Mouse (Mus musculus) neural tube, embryonic 11.5 days (tissue): ENCODE measurements around the gene Sh3pxd2a. TPM values are rescaled to one million over a fixed set of nuclear protein-coding genes. Genes with fewer than 3 reads are reported as not detected.

Experiments used
- ATAC-seq: fragments of 200-750 bp; cut with Nextera tagmentation; 2 replicates; pipeline ENCODE4 v1.8.0; 2017; ENCODE audit warnings: moderate number of reproducible peaks, mild to moderate bottlenecking, moderate TSS enrichment, moderate library complexity; ENCODE audit not compliant: insufficient read depth, low FRiP score, low TSS enrichment
- DNase-seq: peaks from one replicate; pipeline ENCODE4 v3.0.0-alpha.2; 2015; ENCODE audit warnings: low spot score
- H3K27ac ChIP-seq: fragments of 300-500 bp; sonication (generic); 2 replicates; pipeline ENCODE4 v1.5.1; 2014; ENCODE audit warnings: low read depth, mild to moderate bottlenecking, low read length
- H3K27me3 ChIP-seq: fragments of 300-500 bp; sonication (generic); 2 replicates; pipeline ENCODE4 v1.6.1; 2014; ENCODE audit warnings: mild to moderate bottlenecking, low read length, mixed read lengths; ENCODE audit not compliant: control insufficient read depth, insufficient read depth
- H3K36me3 ChIP-seq: fragments of 300-500 bp; sonication (generic); 2 replicates; pipeline ENCODE4 v1.6.1; 2014; ENCODE audit warnings: mild to moderate bottlenecking, low read length, moderate library complexity, mixed read lengths; ENCODE audit not compliant: control insufficient read depth, insufficient read depth
- H3K4me1 ChIP-seq: fragments of 300-500 bp; sonication (generic); 2 replicates; pipeline ENCODE4 v1.6.1; 2014; ENCODE audit warnings: low read length, mixed read lengths; ENCODE audit not compliant: control insufficient read depth, insufficient read depth
- H3K4me2 ChIP-seq: fragments of 300-500 bp; sonication (generic); 2 replicates; pipeline ENCODE4 v1.6.1; 2014; ENCODE audit warnings: low read depth, mild to moderate bottlenecking, moderate library complexity
- H3K4me3 ChIP-seq: fragments of 300-500 bp; sonication (generic); 2 replicates; pipeline ENCODE4 v1.5.1; 2014; ENCODE audit warnings: low read depth, low read length
- H3K9ac ChIP-seq: fragments of 300-500 bp; sonication (generic); 2 replicates; pipeline ENCODE4 v1.6.1; 2014; ENCODE audit warnings: mild to moderate bottlenecking, low read length
- H3K9me3 ChIP-seq: fragments of 300-500 bp; sonication (generic); 2 replicates; pipeline ENCODE4 v1.6.1; 2016; ENCODE audit warnings: low read length; ENCODE audit not compliant: control insufficient read depth
- WGBS: fragments of 180-500 bp; shearing (Covaris S2); extraction: QIAGEN DNeasy Blood & Tissue Kit; methylation state at CpG from one replicate; pipeline ENCODE4 v1.1.7; 2014; 5-methylcytosine and 5-hydroxymethylcytosine counted together
- polyA plus RNA-seq: library from polyadenylated mRNA; unstranded; fragments of >200 nt; fragmentation: Nextera tagmentation; extraction: Ambion mirVana; gene quantifications from 2 replicates; pipeline ENCODE4 v1.2.1, GENCODE M21; 2014

The Sh3pxd2a gene
- polyA plus RNA-seq, 1 experiment from 2014 or later: 4.7 TPM

DNA sequence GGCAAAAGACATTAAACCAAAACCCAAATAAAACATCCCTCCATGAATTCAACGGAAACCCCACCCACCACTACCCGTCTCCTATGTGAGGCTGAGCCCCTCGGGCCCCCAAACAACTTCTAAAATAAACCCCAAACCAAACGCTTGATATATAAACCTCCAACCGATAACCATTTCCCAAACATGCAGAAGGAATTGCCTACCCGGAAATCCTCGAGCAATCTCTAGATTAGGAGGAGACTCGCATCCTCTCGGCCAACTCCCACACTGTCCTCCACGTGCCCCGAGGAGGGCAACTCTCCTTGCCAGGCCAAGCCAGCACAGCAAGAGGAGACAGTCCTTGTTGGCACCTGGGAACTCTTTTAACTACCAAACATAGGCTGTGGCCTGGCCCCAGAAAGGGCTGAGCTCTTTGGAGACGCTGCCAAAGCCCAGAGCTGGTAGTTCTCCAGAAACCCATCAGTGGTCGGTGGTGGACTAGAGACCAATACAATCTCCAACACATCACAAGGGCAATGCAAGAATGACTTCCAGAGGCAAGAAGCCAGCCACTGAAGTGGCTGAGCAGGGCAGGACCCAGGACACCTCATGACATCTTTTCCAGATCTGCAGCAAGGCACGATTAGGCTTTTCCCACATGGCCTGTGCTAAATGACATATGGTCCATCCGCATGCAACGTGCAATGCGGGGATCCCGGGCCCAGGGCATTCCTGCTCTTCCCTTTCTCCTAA, 198.0 kb downstream of the Sh3pxd2a start:
- Histone ChIP-seq H3K4me3 (no peak overlapping the region), H3K36me3 (peaks cover 11% of the 10 kb centered on the region), H3K27me3 (no peaks in the 10 kb centered on the region), H3K9ac (no peak overlapping the region), H3K9me3 (no peaks in the 10 kb centered on the region), H3K4me1 (no peaks in the 10 kb centered on the region), H3K27ac (no peak overlapping the region), H3K4me2 (no peak overlapping the region)
- DNase-seq (no peak), ATAC-seq (no peak)
- 94% methylated on average over 18 of the region's 18 CpGs for WGBS

DNA sequence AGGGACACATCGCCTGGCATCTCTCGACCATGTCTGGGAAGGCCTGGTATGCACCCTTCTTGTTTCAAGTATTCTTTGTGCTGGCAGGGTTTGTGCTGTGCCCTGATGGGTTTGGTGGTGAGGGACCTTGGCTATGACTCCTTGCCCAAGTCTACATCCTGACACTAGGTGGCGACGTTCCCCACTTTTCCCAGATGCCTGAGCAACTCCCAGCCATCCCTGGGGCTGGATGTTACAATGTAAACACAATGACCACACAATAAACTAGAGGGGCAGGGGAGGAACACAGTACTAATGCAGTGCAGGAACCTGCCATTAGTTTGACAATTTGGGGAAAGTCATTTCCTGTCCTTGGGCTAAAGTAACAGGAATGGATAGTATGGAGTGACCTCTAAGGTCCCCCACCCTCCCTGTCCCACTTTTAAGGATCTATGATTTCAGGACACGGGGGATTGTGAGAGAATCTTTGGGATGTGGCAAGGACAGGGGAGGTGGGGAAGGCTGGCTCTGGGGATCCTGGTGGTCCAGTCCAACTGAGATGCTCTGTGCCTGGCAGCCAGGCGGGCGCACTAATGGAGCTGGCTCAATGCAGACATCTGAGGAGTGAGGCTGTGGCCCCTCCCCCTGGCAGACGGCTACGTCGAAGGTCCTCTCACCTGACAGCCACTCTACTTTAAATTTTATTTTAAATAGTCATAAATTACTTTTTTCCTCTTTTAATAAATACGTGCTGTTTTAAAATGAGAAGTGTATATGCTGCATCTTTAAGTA, 199.7 kb downstream of the Sh3pxd2a start:
- no peaks in the 10 kb centered on the region for H3K9me3 ChIP-seq
- ATAC-seq (peak; percentile 53; the same call in 1 of the 2 replicates), DNase-seq (peak; percentile 81)
- H3K4me3 ChIP-seq: no peak overlapping the region
- H3K4me2 ChIP-seq: no peak overlapping the region
- no peaks in the 10 kb centered on the region for H3K4me1 ChIP-seq
- no peak overlapping the region for H3K9ac ChIP-seq
- no peak overlapping the region for H3K27ac ChIP-seq
- no peaks in the 10 kb centered on the region for H3K27me3 ChIP-seq
- WGBS: 42% methylated on average over 11 of the region's 11 CpGs
- H3K36me3 ChIP-seq: peaks cover 11% of the 10 kb centered on the region

DNA sequence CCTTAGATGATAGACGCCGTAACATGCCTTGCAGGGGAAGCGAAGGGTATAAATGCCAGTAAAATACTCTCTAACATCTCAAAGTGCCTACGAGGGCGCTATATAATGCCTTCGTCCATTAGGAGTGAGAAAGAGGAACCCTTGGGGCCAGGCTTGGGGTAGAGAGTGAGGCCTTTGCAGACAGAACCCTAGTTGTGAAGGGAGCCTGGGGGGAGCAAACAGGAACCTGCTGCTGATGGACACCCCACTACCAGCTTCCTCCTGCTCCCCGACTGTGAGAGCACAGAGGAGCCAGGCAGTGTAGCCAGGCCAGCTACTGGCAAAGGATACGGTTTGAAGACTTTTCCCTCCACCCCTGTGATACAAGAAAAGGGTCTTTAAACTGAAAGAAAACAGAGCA, 200.6 kb downstream of the Sh3pxd2a start:
- H3K36me3 ChIP-seq: peaks cover 11% of the 10 kb centered on the region
- H3K4me3 ChIP-seq: no peak overlapping the region
- H3K9me3 ChIP-seq: no peaks in the 10 kb centered on the region
- no peak overlapping the region for H3K27ac ChIP-seq
- H3K4me2 ChIP-seq: no peak overlapping the region
- no peaks in the 10 kb centered on the region for H3K4me1 ChIP-seq
- ATAC-seq: no peak
- no peaks in the 10 kb centered on the region for H3K27me3 ChIP-seq
- H3K9ac ChIP-seq: no peak overlapping the region
- 91% methylated on average over 8 of the region's 8 CpGs for WGBS
- no peak for DNase-seq

DNA sequence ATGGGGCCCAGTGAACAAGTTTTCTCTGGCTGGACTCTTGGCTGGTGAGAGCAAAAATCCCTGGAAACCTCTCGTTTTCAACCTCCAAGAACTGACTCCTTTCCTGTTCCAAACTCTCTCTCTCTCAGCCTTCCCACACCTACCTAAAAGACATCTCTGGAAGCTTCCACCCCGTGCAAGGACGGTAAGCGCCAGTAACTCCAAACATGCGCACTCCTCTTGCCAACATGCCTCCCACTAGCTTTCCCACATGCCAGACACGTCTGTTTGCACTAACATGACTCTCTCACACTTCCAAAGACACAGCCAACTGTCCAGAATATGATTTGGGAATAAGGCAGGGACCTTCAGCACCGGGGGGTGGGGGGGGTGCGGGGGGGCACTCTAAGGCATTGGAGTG, 203.0 kb downstream of the Sh3pxd2a start:
- Histone ChIP-seq H3K9ac (no peak overlapping the region), H3K27me3 (no peaks in the 10 kb centered on the region), H3K4me3 (no peak overlapping the region), H3K27ac (no peak overlapping the region), H3K4me1 (no peaks in the 10 kb centered on the region), H3K36me3 (peaks cover 2% of the 10 kb centered on the region; the same call in 1 of the 2 replicates), H3K4me2 (no peak overlapping the region), H3K9me3 (no peaks in the 10 kb centered on the region)
- ATAC-seq (no peak), DNase-seq (no peak)
- WGBS: 87% methylated on average over 8 of the region's 8 CpGs

DNA sequence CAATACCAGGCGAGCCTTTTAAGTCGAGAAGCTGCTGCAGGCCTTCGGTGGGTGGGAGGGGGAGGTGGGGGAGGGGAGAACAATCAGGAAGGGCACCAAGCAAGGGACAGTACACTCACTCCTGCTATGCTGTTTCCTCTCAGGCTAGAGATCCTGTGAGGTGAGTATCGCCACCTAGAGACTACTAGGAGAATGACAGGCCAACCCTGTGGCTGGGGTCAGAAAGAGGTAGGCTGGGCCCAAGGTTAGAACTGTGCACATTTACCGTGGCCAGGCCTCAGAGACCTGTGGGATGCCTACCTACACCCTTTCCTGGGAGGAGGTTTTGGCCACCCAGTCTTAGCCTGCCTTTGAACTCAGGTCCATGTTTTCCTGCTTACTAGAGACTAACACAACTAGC, 204.6 kb downstream of the Sh3pxd2a start:
- ATAC-seq (no peak), DNase-seq (peak; percentile 59)
- Histone ChIP-seq H3K4me2 (no peak overlapping the region), H3K9ac (no peak overlapping the region), H3K4me1 (no peaks in the 10 kb centered on the region), H3K27ac (no peak overlapping the region), H3K36me3 (no peaks in the 10 kb centered on the region), H3K4me3 (no peak overlapping the region), H3K9me3 (no peaks in the 10 kb centered on the region), H3K27me3 (no peaks in the 10 kb centered on the region)
- WGBS: 3% methylated on average over 5 of the region's 5 CpGs

DNA sequence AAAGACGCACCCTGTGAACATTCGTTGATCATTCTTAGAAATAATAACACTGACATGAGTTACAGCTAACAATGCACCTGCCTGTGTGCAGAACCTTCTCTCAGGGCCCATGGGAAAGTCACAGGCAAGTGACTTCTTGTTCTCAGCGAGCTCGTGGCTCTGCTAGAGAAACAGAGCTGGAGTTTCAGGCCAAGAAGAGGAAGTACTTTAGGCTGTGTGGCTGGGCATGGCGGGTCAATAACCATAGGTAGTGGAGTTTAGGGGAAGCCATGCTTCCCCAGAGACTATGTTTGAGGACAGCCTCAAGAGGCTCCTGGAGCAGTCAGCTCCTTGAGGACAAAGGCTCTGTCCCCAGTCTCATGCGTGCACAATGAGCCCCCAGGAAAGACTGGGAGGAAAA, 208.3 kb downstream of the Sh3pxd2a start:
- H3K27ac ChIP-seq: no peak overlapping the region
- WGBS: 83% methylated on average over 6 of the region's 6 CpGs
- ATAC-seq: no peak
- no peak for DNase-seq
- H3K27me3 ChIP-seq: peaks cover 25% of the 10 kb centered on the region
- no peak overlapping the region for H3K9ac ChIP-seq
- no peaks in the 10 kb centered on the region for H3K9me3 ChIP-seq
- H3K36me3 ChIP-seq: no peaks in the 10 kb centered on the region
- no peaks in the 10 kb centered on the region; the same call in 1 of the 2 replicates for H3K4me1 ChIP-seq
- no peak overlapping the region for H3K4me2 ChIP-seq
- no peak overlapping the region for H3K4me3 ChIP-seq

DNA sequence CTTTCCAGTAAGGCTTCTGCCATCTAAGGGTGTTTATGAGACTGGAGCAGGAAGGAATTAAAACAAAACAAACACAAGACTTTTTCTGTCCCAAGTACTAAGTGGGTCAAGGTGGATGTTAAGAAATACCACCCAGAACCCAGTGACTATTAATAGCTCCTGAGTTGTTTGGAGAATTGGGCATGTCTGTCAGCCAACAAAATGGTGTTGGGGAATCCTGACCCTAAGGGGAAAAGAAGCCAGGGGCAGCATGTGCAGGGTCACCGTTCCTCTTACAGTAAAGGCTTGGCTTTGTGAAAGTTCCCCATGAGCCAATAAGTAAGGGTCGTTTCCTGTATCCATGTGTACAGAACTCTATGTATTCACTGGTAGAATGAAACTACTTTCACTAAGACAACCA, 209.2 kb downstream of the Sh3pxd2a start:
- H3K4me1 ChIP-seq: no peaks in the 10 kb centered on the region; the same call in 1 of the 2 replicates
- no peaks in the 10 kb centered on the region for H3K9me3 ChIP-seq
- H3K9ac ChIP-seq: no peak overlapping the region
- H3K36me3 ChIP-seq: no peaks in the 10 kb centered on the region
- no peak overlapping the region for H3K4me2 ChIP-seq
- DNase-seq (no peak), ATAC-seq (no peak)
- no peak overlapping the region for H3K27ac ChIP-seq
- H3K27me3 ChIP-seq: peaks cover 25% of the 10 kb centered on the region
- 88% methylated on average over 2 of the region's 2 CpGs for WGBS
- H3K4me3 ChIP-seq: no peak overlapping the region

DNA sequence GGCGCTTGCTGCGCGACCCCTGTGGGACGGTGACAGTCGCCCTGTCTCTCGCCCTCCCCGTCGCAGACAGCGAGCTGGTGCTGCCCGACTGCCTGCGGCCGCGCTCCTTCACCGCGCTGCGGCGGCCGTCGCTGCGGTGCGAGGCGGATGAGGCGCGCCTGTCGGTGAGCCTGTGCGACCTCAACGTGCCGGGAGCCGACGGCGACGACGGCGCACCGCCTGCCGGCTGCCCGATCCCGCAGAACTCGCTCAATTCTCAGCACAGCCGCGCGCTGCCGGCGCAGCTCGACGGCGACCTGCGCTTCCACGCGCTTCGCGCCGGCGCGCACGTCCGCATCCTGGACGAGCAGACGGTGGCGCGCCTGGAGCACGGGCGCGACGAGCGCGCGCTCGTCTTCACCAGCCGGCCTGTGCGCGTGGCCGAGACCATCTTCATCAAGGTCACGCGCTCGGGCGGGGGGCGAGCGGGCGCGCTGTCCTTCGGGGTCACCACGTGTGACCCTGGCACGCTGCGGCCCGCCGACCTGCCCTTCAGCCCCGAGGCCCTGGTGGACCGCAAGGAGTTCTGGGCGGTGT, 211.1 kb downstream of the Sh3pxd2a start:
- no peaks in the 10 kb centered on the region for H3K36me3 ChIP-seq
- H3K27me3 ChIP-seq: peaks cover 25% of the 10 kb centered on the region

More for the DNA sequence above, 211.1 kb downstream of the Sh3pxd2a start:
- Histone ChIP-seq H3K4me2 (peak overlapping the region; percentile 49), H3K9me3 (no peaks in the 10 kb centered on the region), H3K4me1 (no peaks in the 10 kb centered on the region; the same call in 1 of the 2 replicates), H3K4me3 (peak overlapping the region; percentile 31), H3K9ac (peak overlapping the region; percentile 2; the same call in 1 of the 2 replicates), H3K27ac (no peak overlapping the region)
- DNase-seq: peak; percentile 57
- 6% methylated on average over 87 of the region's 90 CpGs for WGBS
- no peak for ATAC-seq
